Mouse (Mus musculus) heart, adult 2 months (tissue): ENCODE data around the gene Fancd2os. TPM values are rescaled to one million over a fixed set of nuclear protein-coding genes. Genes with fewer than 3 reads are reported as not detected.

ENCODE experiments used
- DNase-seq, 2 experiments: peaks; one replicate each; pipeline ENCODE4 v3.0.0; 2021
- H3K27ac ChIP-seq: fragments of 200-600 bp; 2 replicates; pipeline ENCODE4 v1.8.1; 2022
- H3K27me3 ChIP-seq: fragments of 200-500 bp; 2 replicates; pipeline ENCODE4 v1.6.1; 2012; ENCODE audit warnings: mild to moderate bottlenecking, low read length, inconsistent platforms, mixed read lengths; ENCODE audit not compliant: control insufficient read depth, insufficient read depth
- H3K36me3 ChIP-seq: fragments of 200-500 bp; 2 replicates; pipeline ENCODE4 v1.6.1; 2012; ENCODE audit warnings: low read length, inconsistent platforms; ENCODE audit not compliant: control insufficient read depth, insufficient read depth
- H3K4me1 ChIP-seq: fragments of 200-500 bp; 2 replicates; pipeline ENCODE4 v1.6.1; 2011; ENCODE audit warnings: low read length; ENCODE audit not compliant: control insufficient read depth, insufficient read depth
- H3K4me3 ChIP-seq: fragments of 200-600 bp; 2 replicates; pipeline ENCODE4 v1.8.1; 2022
- H3K79me2 ChIP-seq: fragments of 200-500 bp; replicated peaks from 2 replicates; pipeline ENCODE4 v1.6.1; 2012; ENCODE audit warnings: mild to moderate bottlenecking, inconsistent platforms, low read length, moderate library complexity, mixed read lengths; ENCODE audit not compliant: control insufficient read depth, insufficient read depth
- H3K9ac ChIP-seq: fragments of 200-500 bp; 2 replicates; pipeline ENCODE4 v1.6.1; 2012; ENCODE audit warnings: low read depth, mild to moderate bottlenecking, control low read depth, inconsistent platforms, low read length, mixed read lengths
- CTCF ChIP-seq: fragments of 200-600 bp; IDR thresholded peaks from 2 replicates; pipeline ENCODE4 v1.8.1; 2022; ENCODE audit warnings: antibody characterized with exemption, mild to moderate bottlenecking, moderate library complexity
- EP300 ChIP-seq: fragments of 200-500 bp; IDR thresholded peaks from 2 replicates; pipeline ENCODE4 v1.6.1; 2011; ENCODE audit warnings: low read depth, low read length, control low read depth; ENCODE audit not compliant: insufficient read depth
- POLR2A ChIP-seq: fragments of 200-500 bp; IDR thresholded peaks from 2 replicates; pipeline ENCODE4 v1.6.1; 2011; ENCODE audit warnings: mild to moderate bottlenecking, low read depth, low read length, control low read depth; ENCODE audit not compliant: insufficient read depth
- WGBS: fragments of 180-500 bp; shearing (Covaris S2); methylation state at CpG from one replicate; pipeline ENCODE4 v1.1.7; 2018; 5-methylcytosine and 5-hydroxymethylcytosine counted together
- intact Hi-C: fragments of 180-260 bp; cut with DNase I; formaldehyde crosslinking; loops from one replicate; pipeline ENCODE4 v1.15.1; 2025
- long read RNA-seq: library from polyadenylated mRNA; stranded (forward); transcript quantifications from one replicate; pipeline ENCODE4 v2.0.0, GENCODE M21; 2021
- polyA plus RNA-seq: library from polyadenylated mRNA; depleted of rRNA; stranded (reverse); fragments of >200 nt; gene quantifications from 2 replicates; pipeline ENCODE4 v1.2.3, GENCODE M21; 2012; rRNA removed
- total RNA-seq, 2 experiments: library from RNA; stranded (reverse); gene quantifications; 2 replicates each; pipeline ENCODE4 v1.2.3; 2021

Gene Fancd2os
- not detected for total RNA-seq
- polyA plus RNA-seq: not detected in 2 replicates
- long read RNA-seq: 0 reads

GRCm38 (mm10) chr6:113600543-113601139 is at the start of gene Fancd2os:
TSS of gene Fancd2os (minus strand) at chr6:113600715.
- intact Hi-C loops: loop anchor here (5.0 kb wide), 1 partner anchor 68 kb away; the partner anchor contains the start of genes Emc3 and Fancd2
- TF ChIP-seq CTCF (no peak), EP300 (no peak), POLR2A (no peak)
- no peaks in the 10 kb centered on the region for H3K4me1 ChIP-seq
- no peaks in the 10 kb centered on the region for H3K27me3 ChIP-seq
- 0 out of 2 replicates have a peak, but pooled peaks cover 2% of the 10 kb centered on the region for H3K79me2 ChIP-seq
- no peak within 1 kb of the TSS for H3K27ac ChIP-seq
- no peak within 1 kb of the TSS for H3K4me3 ChIP-seq
- H3K36me3 ChIP-seq: no peaks in the 10 kb centered on the region
- 63% methylated on average over 23 of the region's 23 CpGs for WGBS
- no peak within 1 kb of the TSS for H3K9ac ChIP-seq
- no peak for DNase-seq

DNA sequence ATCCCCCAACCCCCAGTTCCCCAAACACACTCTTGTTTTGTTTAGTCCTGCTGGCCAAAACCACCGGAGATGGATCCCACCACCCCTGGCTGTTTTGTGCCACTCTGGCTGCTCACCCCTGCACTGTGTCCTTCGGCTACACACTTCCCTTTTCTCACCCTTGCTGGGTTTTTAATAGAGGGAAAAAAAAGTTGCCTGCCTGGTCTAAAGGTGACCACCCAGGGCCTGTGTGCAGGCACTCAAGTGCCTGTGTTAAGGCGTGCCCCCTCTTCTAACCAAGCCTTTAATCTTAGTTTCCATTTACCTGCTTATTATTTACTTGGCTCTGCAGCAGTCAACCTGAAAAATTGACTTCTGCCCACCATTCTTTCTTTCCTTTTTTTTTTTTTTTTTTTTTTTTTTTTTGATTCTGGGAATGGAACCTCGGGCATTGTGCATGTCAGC is 49.7 kb upstream of the Fancd2os start:
- Histone ChIP-seq H3K79me2 (no peaks in the 10 kb centered on the region), H3K27ac (no peak overlapping the region), H3K27me3 (no peaks in the 10 kb centered on the region), H3K9ac (no peak overlapping the region), H3K4me3 (no peak overlapping the region), H3K36me3 (peaks cover 3% of the 10 kb centered on the region), H3K4me1 (peaks cover 14% of the 10 kb centered on the region)
- intact Hi-C loops: no loop called here
- 65% methylated on average over 4 of the region's 4 CpGs for WGBS
- TF ChIP-seq POLR2A (no peak), EP300 (no peak), CTCF (no peak)
- no peak for DNase-seq

- peaks cover 5% of the 10 kb centered on the region for H3K36me3 ChIP-seq
- no peak overlapping the region for H3K27ac ChIP-seq
- WGBS: 79% methylated on average over 7 of the region's 7 CpGs
- peaks cover 16% of the 10 kb centered on the region for H3K4me1 ChIP-seq
- no peak overlapping the region for H3K4me3 ChIP-seq
- H3K27me3 ChIP-seq: no peaks in the 10 kb centered on the region
- intact Hi-C loops: no loop called here
- TF ChIP-seq CTCF (no peak), EP300 (no peak)
- H3K79me2 ChIP-seq: no peaks in the 10 kb centered on the region
- no peak overlapping the region for H3K9ac ChIP-seq
- no peak for DNase-seq
Observed at GRCm38 (mm10) chr6:113649346-113650196, 49.1 kb upstream of the Fancd2os start.

- Histone ChIP-seq H3K79me2 (peaks cover 1% of the 10 kb centered on the region; the same call in 1 of the 2 replicates), H3K4me3 (no peak overlapping the region), H3K27ac (peak overlapping the region; percentile 84), H3K9ac (no peak overlapping the region; the same call in 1 of the 2 replicates), H3K27me3 (no peaks in the 10 kb centered on the region), H3K4me1 (peaks cover 15% of the 10 kb centered on the region), H3K36me3 (peaks cover 5% of the 10 kb centered on the region)
- intact Hi-C loops: no loop called here
- DNase-seq: peak; percentile 68 to 83
- TF ChIP-seq POLR2A (peak; percentile 57; the same call in 1 of the 2 replicates), CTCF (no peak), EP300 (peak; percentile 86)
- 28% methylated on average over 8 of the region's 8 CpGs for WGBS
Observed at GRCm38 (mm10) chr6:113644808-113645207, 44.3 kb upstream of the Fancd2os start.

GRCm38 (mm10) chr6:113643967-113644366 is 43.5 kb upstream of the Fancd2os start:
- H3K9ac ChIP-seq: no peak overlapping the region
- peaks cover 5% of the 10 kb centered on the region for H3K36me3 ChIP-seq
- H3K4me3 ChIP-seq: no peak overlapping the region
- WGBS: 92% methylated on average over 2 of the region's 2 CpGs
- intact Hi-C loops: no loop called here
- H3K27me3 ChIP-seq: no peaks in the 10 kb centered on the region
- peak overlapping the region; percentile 84 for H3K27ac ChIP-seq
- no peak for DNase-seq
- TF ChIP-seq POLR2A (no peak), EP300 (no peak), CTCF (no peak)
- H3K4me1 ChIP-seq: peaks cover 15% of the 10 kb centered on the region
- peaks cover 1% of the 10 kb centered on the region; the same call in 1 of the 2 replicates for H3K79me2 ChIP-seq
